8 mouse cellular contexts compared by ENCODE assay signal in genomic region chr11:3628999-3629491, GRCm38 (mm10). TPM values are rescaled to one million over a fixed set of nuclear protein-coding genes. Genes with fewer than 3 reads are reported as not detected.
DNase-seq lines count a peak whose midpoint lies in the region; ATAC-seq and TF ChIP-seq lines count a peak whose summit lies in the region.

No protein-coding gene starts in this region.

- H3K27me3 ChIP-seq in hindbrain, embryonic 14.5 days (ENCODE audit: control insufficient read depth, insufficient read depth, low read length): peaks cover 16% of the 10 kb centered on the region
- peaks cover 14% of the 10 kb centered on the region for H3K27me3 ChIP-seq in liver, embryonic 14.5 days (ENCODE audit: control insufficient read depth, insufficient read depth, low read length)

- TF ChIP-seq EP300 in liver, embryonic 14.5 days (IDR thresholded peaks at IDR 0.05; ENCODE audit: low read depth): no peak

- DNase-seq in gastrocnemius, adult 2 months: peak; percentile 24
- no peak for DNase-seq in gastrocnemius, postnatal 36 days
- DNase-seq in 3134 (ENCODE audit: extremely low read depth, insufficient read length, low spot score): peak; percentile 10
- peak; percentile 49 for DNase-seq in embryo, embryonic 9.5 days (ENCODE audit: extremely low spot score)
- DNase-seq in hindbrain, embryonic 14.5 days (ENCODE audit: low spot score): no peak
- DNase-seq in liver, embryonic 14.5 days (ENCODE audit: low read depth in 3 of 3, low spot score in 3 of 3): no peak
- peak; percentile 17 for DNase-seq in right cerebral cortex, postnatal 25 days

- WGBS in hindbrain, embryonic 14.5 days: 2% methylated on average over 32 of the region's 32 CpGs
- 3% methylated on average over 32 of the region's 32 CpGs for WGBS in liver, embryonic 14.5 days (ENCODE audit: insufficient replicate concordance)

- intact Hi-C loops in gastrocnemius, adult 2 months (cut with DNase I): no loop called here
- intact Hi-C loops in gastrocnemius, postnatal 36 days (cut with DNase I): no loop called here

- no peaks in the 10 kb centered on the region for H3K36me3 ChIP-seq in hindbrain, embryonic 14.5 days (replicated peaks; ENCODE audit: control insufficient read depth, insufficient read depth)
- H3K36me3 ChIP-seq in liver, embryonic 14.5 days (replicated peaks; ENCODE audit: control insufficient read depth, insufficient read depth, low read depth): no peaks in the 10 kb centered on the region

- no peak overlapping the region for H3K27ac ChIP-seq in gastrocnemius, adult 2 months
- no peak overlapping the region for H3K27ac ChIP-seq in hindbrain, embryonic 14.5 days
- H3K27ac ChIP-seq in liver, embryonic 14.5 days: no peak overlapping the region

- H3K4me3 ChIP-seq in gastrocnemius, adult 2 months: peak overlapping the region; percentile 55
- peak overlapping the region; percentile 39 for H3K4me3 ChIP-seq in hindbrain, embryonic 14.5 days (replicated peaks; ENCODE audit: low read length)
- H3K4me3 ChIP-seq in liver, embryonic 14.5 days (ENCODE audit: insufficient read depth in 1 of 2, low read depth in 2 of 2, low read length in 2 of 2): peak overlapping the region; percentile 7 to 23; a peak in 1 of 4 replicates

- H3K4me1 ChIP-seq in hindbrain, embryonic 14.5 days (replicated peaks; ENCODE audit: control insufficient read depth, insufficient read depth, low read length): 0 out of 2 replicates have a peak, but pooled peaks cover 7% of the 10 kb centered on the region
- H3K4me1 ChIP-seq in liver, embryonic 14.5 days (replicated peaks; ENCODE audit: control insufficient read depth in 2 of 2, insufficient read depth in 2 of 2, low read length in 1 of 2): no peaks in the 10 kb centered on the region

- no peak for ATAC-seq in hindbrain, embryonic 14.5 days (ENCODE audit: low FRiP score)
- no peak for ATAC-seq in liver, embryonic 14.5 days (ENCODE audit: insufficient read depth)
- no peak for ATAC-seq in cerebellum, adult (ENCODE audit: insufficient number of reproducible peaks, low FRiP score, low TSS enrichment)

- peak overlapping the region; percentile 57 for H3K9ac ChIP-seq in hindbrain, embryonic 14.5 days
- H3K9ac ChIP-seq in liver, embryonic 14.5 days (replicated peaks): no peak overlapping the region

- TF ChIP-seq CTCF in gastrocnemius, adult 2 months (IDR thresholded peaks at IDR 0.05): no peak; the same call in 1 of the 2 replicates
- no peak for TF ChIP-seq CTCF in liver, embryonic 14.5 days (IDR thresholded peaks at IDR 0.05; ENCODE audit: low read depth)

- peak overlapping the region; percentile 88 for H3K4me2 ChIP-seq in hindbrain, embryonic 14.5 days (replicated peaks)
- peak overlapping the region; percentile 42 for H3K4me2 ChIP-seq in liver, embryonic 14.5 days (ENCODE audit: low read depth)

- H3K9me3 ChIP-seq in hindbrain, embryonic 14.5 days (ENCODE audit: control insufficient read depth, low read length): peaks cover 6% of the 10 kb centered on the region; the same call in 1 of the 2 replicates
- H3K9me3 ChIP-seq in liver, embryonic 14.5 days (ENCODE audit: control insufficient read depth, low read length): no peaks in the 10 kb centered on the region

RNA-seq across cellular contexts. Expression of gene Morc2a, which starts 19.9 kb away (rescaled TPM):
- total RNA-seq in gastrocnemius, adult 2 months (2021): 10 to 100 TPM; 18.4 to 20.3 TPM
- 10 to 100 TPM; 16.0 to 16.7 TPM for total RNA-seq in gastrocnemius, postnatal 36 days (2021)
- 28.5 and 28.7 TPM in 2 replicates for polyA plus RNA-seq in hindbrain, embryonic 14.5 days (2014; fragmentation: Nextera tagmentation; extraction: Ambion mirVana)
- 3.9 and 5.6 TPM in 2 replicates for polyA plus RNA-seq in liver, embryonic 14.5 days (2012; rRNA removed)
- polyA plus RNA-seq in liver, embryonic 14.5 days (2014; fragmentation: Nextera tagmentation; extraction: Ambion mirVana): 3.2 and 4.2 TPM in 2 replicates

Comparison
In these comparisons a context has a peak if more than half of its experiments do, and no peak if none do; other contexts are left out.
1. DNase-seq: peak in gastrocnemius, adult 2 months (single experiment), 3134 (single experiment), embryo, embryonic 9.5 days (single experiment) and right cerebral cortex, postnatal 25 days (single experiment); none in gastrocnemius, postnatal 36 days (0 of 2), hindbrain, embryonic 14.5 days (single experiment) and liver, embryonic 14.5 days (0 of 3).
2. Peak in every context shown above with its lines, with median percentiles within 50 percentile points of each other: H3K4me3 ChIP-seq.